Mouse (Mus musculus) lung, embryonic 16.5 days (tissue): Measurements from ENCODE around the gene Olfr315. TPM values are rescaled to one million over a fixed set of nuclear protein-coding genes. Genes with fewer than 3 reads are reported as not detected.
"Not testable (repeated sequence)": the region's sequence is repeated elsewhere in the genome, so short reads cannot be mapped to it uniquely, and the experiment has no call there.

Source experiments
- ATAC-seq: fragments of 200-750 bp; cut with Nextera tagmentation; 2 replicates; pipeline ENCODE4 v1.8.0; 2017; ENCODE audit warnings: low read depth, mild to moderate bottlenecking, moderate library complexity
- H3K27ac ChIP-seq: fragments of 300-500 bp; sonication (generic); 2 replicates; pipeline ENCODE4 v1.5.1; 2014; ENCODE audit warnings: mild to moderate bottlenecking, control low read depth, low read length
- H3K27me3 ChIP-seq: fragments of 300-500 bp; sonication (generic); 2 replicates; pipeline ENCODE4 v1.6.1; 2014; ENCODE audit warnings: low read depth, low read length, mixed read lengths; ENCODE audit not compliant: control insufficient read depth, insufficient read depth
- H3K36me3 ChIP-seq: fragments of 300-500 bp; sonication (generic); 2 replicates; pipeline ENCODE4 v1.6.1; 2014; ENCODE audit warnings: low read length; ENCODE audit not compliant: control insufficient read depth, insufficient read depth
- H3K4me1 ChIP-seq: fragments of 300-500 bp; sonication (generic); replicated peaks from 2 replicates; pipeline ENCODE4 v1.6.1; 2014; ENCODE audit warnings: low read length, mixed read lengths; ENCODE audit not compliant: control insufficient read depth, insufficient read depth
- H3K4me2 ChIP-seq: fragments of 300-500 bp; sonication (generic); 2 replicates; pipeline ENCODE4 v1.6.1; 2014; ENCODE audit warnings: low read depth, low read length, control low read depth
- H3K4me3 ChIP-seq: fragments of 300-500 bp; sonication (generic); 2 replicates; pipeline ENCODE4 v1.5.1; 2014; ENCODE audit warnings: mild to moderate bottlenecking, low read length, control low read depth
- H3K9ac ChIP-seq: fragments of 300-500 bp; sonication (generic); 2 replicates; pipeline ENCODE4 v1.6.1; 2014; ENCODE audit warnings: low read length, control low read depth
- H3K9me3 ChIP-seq: fragments of 300-500 bp; sonication (generic); 2 replicates; pipeline ENCODE4 v1.6.1; 2016; ENCODE audit warnings: low read length; ENCODE audit not compliant: control insufficient read depth
- WGBS: fragments of 180-500 bp; shearing (Covaris S2); extraction: QIAGEN DNeasy Blood & Tissue Kit; methylation state at CpG from one replicate; pipeline ENCODE4 v1.1.7; 2014; 5-methylcytosine and 5-hydroxymethylcytosine counted together
- polyA plus RNA-seq: library from polyadenylated mRNA; unstranded; fragments of >200 nt; fragmentation: Nextera tagmentation; extraction: Ambion mirVana; gene quantifications from 2 replicates; pipeline ENCODE4 v1.2.1, GENCODE M21; 2015

Olfr315 gene
- polyA plus RNA-seq, 1 experiment from 2014 or later, result not detected

GRCm38 (mm10) chr11:58803871-58804270, 30.9 kb downstream of the Olfr315 start:
- H3K4me2 ChIP-seq, result no peak overlapping the region
- H3K36me3 ChIP-seq, result no peaks in the 10 kb centered on the region
- no peaks in the 10 kb centered on the region for H3K27me3 ChIP-seq
- no peak overlapping the region for H3K9ac ChIP-seq
- no peak overlapping the region for H3K27ac ChIP-seq
- ATAC-seq, result no peak
- WGBS, result 31% methylated on average over 4 of the region's 4 CpGs
- no peak overlapping the region for H3K4me3 ChIP-seq
- H3K4me1 ChIP-seq, result no peaks in the 10 kb centered on the region; the same call in 1 of the 2 replicates
- H3K9me3 ChIP-seq, result no peaks in the 10 kb centered on the region

GRCm38 (mm10) chr11:58804393-58804792, 31.4 kb downstream of the Olfr315 start:
- no peaks in the 10 kb centered on the region; the same call in 1 of the 2 replicates for H3K4me1 ChIP-seq
- WGBS, result 17% methylated on average over 2 of the region's 2 CpGs
- no peak overlapping the region for H3K4me3 ChIP-seq
- ATAC-seq, result no peak
- no peak overlapping the region for H3K27ac ChIP-seq
- H3K27me3 ChIP-seq, result no peaks in the 10 kb centered on the region
- no peak overlapping the region for H3K4me2 ChIP-seq
- no peak overlapping the region for H3K9ac ChIP-seq
- H3K36me3 ChIP-seq, result no peaks in the 10 kb centered on the region
- no peaks in the 10 kb centered on the region for H3K9me3 ChIP-seq

- H3K4me1 ChIP-seq, result no peaks in the 10 kb centered on the region
- H3K4me3 ChIP-seq, result no peak overlapping the region
- H3K4me2 ChIP-seq, result no peak overlapping the region
- H3K36me3 ChIP-seq, result no peaks in the 10 kb centered on the region
- ATAC-seq, result no peak
- H3K9ac ChIP-seq, result no peak overlapping the region
- whole genome bisulfite sequencing, result 10% methylated on average over 1 of the region's 1 CpGs
- H3K27me3 ChIP-seq, result no peaks in the 10 kb centered on the region
- H3K27ac ChIP-seq, result no peak overlapping the region
- no peaks in the 10 kb centered on the region for H3K9me3 ChIP-seq
Observed at GRCm38 (mm10) chr11:58812001-58812400, 39.0 kb downstream of the Olfr315 start.

- WGBS, result 32% methylated on average over 1 of the region's 1 CpGs
- not testable (repeated sequence) for H3K4me3 ChIP-seq, H3K27me3 ChIP-seq, H3K4me1 ChIP-seq, H3K36me3 ChIP-seq, H3K27ac ChIP-seq, H3K9ac ChIP-seq, H3K4me2 ChIP-seq, H3K9me3 ChIP-seq, ATAC-seq
Observed at GRCm38 (mm10) chr11:58814700-58815099, 41.7 kb downstream of the Olfr315 start, which contains the start of gene Olfr313. Gene Olfr313, plus strand, starts transcription at chr11:58815000.

- H3K27me3 ChIP-seq, result no peaks in the 10 kb centered on the region
- H3K4me1 ChIP-seq, result no peaks in the 10 kb centered on the region
- no peak overlapping the region for H3K4me3 ChIP-seq
- H3K9ac ChIP-seq, result no peak overlapping the region
- 74% methylated on average over 1 of the region's 1 CpGs for WGBS
- ATAC-seq, result no peak
- no peak overlapping the region for H3K4me2 ChIP-seq
- H3K36me3 ChIP-seq, result no peaks in the 10 kb centered on the region
- H3K27ac ChIP-seq, result no peak overlapping the region
- no peaks in the 10 kb centered on the region for H3K9me3 ChIP-seq
Observed at GRCm38 (mm10) chr11:58815676-58816075, 42.7 kb downstream of the Olfr315 start.

- H3K9me3 ChIP-seq, H3K4me3 ChIP-seq, H3K27ac ChIP-seq, H3K27me3 ChIP-seq, H3K4me2 ChIP-seq, ATAC-seq, H3K36me3 ChIP-seq, H3K4me1 ChIP-seq, H3K9ac ChIP-seq: not testable (repeated sequence)
Observed at GRCm38 (mm10) chr11:58828937-58829336, 55.9 kb downstream of the Olfr315 start, which contains the start of gene Olfr312. Gene Olfr312, plus strand, starts transcription at chr11:58829237.

- no peak for ATAC-seq
- no peak overlapping the region for H3K9ac ChIP-seq
- 78% methylated on average over 3 of the region's 3 CpGs for WGBS
Observed at GRCm38 (mm10) chr11:58829764-58830163, 56.8 kb downstream of the Olfr315 start.

More at GRCm38 (mm10) chr11:58829764-58830163, 56.8 kb downstream of the Olfr315 start:
- no peak overlapping the region for H3K4me2 ChIP-seq
- H3K4me1 ChIP-seq, result no peaks in the 10 kb centered on the region
- no peak overlapping the region for H3K4me3 ChIP-seq
- H3K27ac ChIP-seq, result no peak overlapping the region
- H3K9me3 ChIP-seq, result no peaks in the 10 kb centered on the region
- H3K27me3 ChIP-seq, result no peaks in the 10 kb centered on the region
- no peaks in the 10 kb centered on the region for H3K36me3 ChIP-seq

Other genes with a start within 250 kb of the Olfr315 start
- gene Olfr330, start 238.4 kb upstream of the Olfr315 start, polyA plus RNA-seq, result not detected in 2 replicates
- gene Olfr329-ps, start 226.8 kb upstream of the Olfr315 start, polyA plus RNA-seq, result not detected in 2 replicates
- gene Olfr328, start 217.6 kb upstream of the Olfr315 start, polyA plus RNA-seq, result 0.05 TPM in 1 of 2 replicates, not detected in the other
- gene Olfr224, start 202.6 kb upstream of the Olfr315 start, polyA plus RNA-seq, result not detected in 2 replicates
- gene Olfr325, start 195.5 kb upstream of the Olfr315 start, polyA plus RNA-seq, result not detected in 2 replicates
- gene Olfr324, start 178.1 kb upstream of the Olfr315 start, polyA plus RNA-seq, result not detected in 2 replicates
- gene 2210407C18Rik, start 157.1 kb upstream of the Olfr315 start, polyA plus RNA-seq, result not detected in 2 replicates
- not detected in 2 replicates for gene Olfr323, start 142.7 kb upstream of the Olfr315 start, polyA plus RNA-seq
- gene Trim58, start 132.7 kb upstream of the Olfr315 start, polyA plus RNA-seq, result 0.09 and 0.19 TPM in 2 replicates
- gene Olfr322, start 114.4 kb upstream of the Olfr315 start, polyA plus RNA-seq, result not detected in 2 replicates
- not detected in 2 replicates for gene Olfr320, start 92.1 kb upstream of the Olfr315 start, polyA plus RNA-seq
- gene Olfr319, start 74.0 kb upstream of the Olfr315 start, polyA plus RNA-seq, result not detected in 2 replicates
- not detected in 2 replicates for gene Olfr318, start 49.2 kb upstream of the Olfr315 start, polyA plus RNA-seq
- gene Olfr317, start 34.0 kb upstream of the Olfr315 start, polyA plus RNA-seq, result not detected in 2 replicates
- not detected in 2 replicates for gene Olfr316, start 20.5 kb upstream of the Olfr315 start, polyA plus RNA-seq
- gene Olfr314, start 9.8 kb downstream of the Olfr315 start, polyA plus RNA-seq, result not detected in 2 replicates
- 11.9 and 15.8 TPM in 2 replicates for gene Fam183b, start 28.8 kb downstream of the Olfr315 start, polyA plus RNA-seq
- gene Olfr313, start 41.8 kb downstream of the Olfr315 start, polyA plus RNA-seq, result not detected in 2 replicates
- 0.08 TPM in 1 of 2 replicates, not detected in the other for gene Olfr312, start 56.0 kb downstream of the Olfr315 start, polyA plus RNA-seq
- not detected in 2 replicates for gene Olfr311, start 66.1 kb downstream of the Olfr315 start, polyA plus RNA-seq
- 8.0 and 9.0 TPM in 2 replicates for gene Gm12258, start 74.0 kb downstream of the Olfr315 start, polyA plus RNA-seq
- 6.9 and 7.1 TPM in 2 replicates for gene 2810021J22Rik, start 94.0 kb downstream of the Olfr315 start, polyA plus RNA-seq
- gene Zfp39, start 131.0 kb downstream of the Olfr315 start, polyA plus RNA-seq, result 4.7 and 6.2 TPM in 2 replicates
- gene Btnl10, start 144.7 kb downstream of the Olfr315 start, polyA plus RNA-seq, result 0.08 and 0.38 TPM in 2 replicates
- gene Rnf187, start 165.7 kb downstream of the Olfr315 start, polyA plus RNA-seq, result 150 and 161 TPM in 2 replicates
- 24.0 and 28.3 TPM in 2 replicates for gene Hist3h2ba, start 175.7 kb downstream of the Olfr315 start, polyA plus RNA-seq
- gene Hist3h2a, start 181.5 kb downstream of the Olfr315 start, polyA plus RNA-seq, result 21.8 and 23.3 TPM in 2 replicates
- 0.41 and 0.65 TPM in 2 replicates for gene Trim17, start 181.5 kb downstream of the Olfr315 start, polyA plus RNA-seq
- gene Trim11, start 204.9 kb downstream of the Olfr315 start, polyA plus RNA-seq, result 21.9 and 23.2 TPM in 2 replicates